Mouse (Mus musculus): ENCODE measurements at regions not wholly inside any gene's neighbourhood (a gene's known extent, or its start where the extent isn't known, plus 50 kb on each side); places are given as distances from the start of the nearest gene placed in this dataset.

DNA sequence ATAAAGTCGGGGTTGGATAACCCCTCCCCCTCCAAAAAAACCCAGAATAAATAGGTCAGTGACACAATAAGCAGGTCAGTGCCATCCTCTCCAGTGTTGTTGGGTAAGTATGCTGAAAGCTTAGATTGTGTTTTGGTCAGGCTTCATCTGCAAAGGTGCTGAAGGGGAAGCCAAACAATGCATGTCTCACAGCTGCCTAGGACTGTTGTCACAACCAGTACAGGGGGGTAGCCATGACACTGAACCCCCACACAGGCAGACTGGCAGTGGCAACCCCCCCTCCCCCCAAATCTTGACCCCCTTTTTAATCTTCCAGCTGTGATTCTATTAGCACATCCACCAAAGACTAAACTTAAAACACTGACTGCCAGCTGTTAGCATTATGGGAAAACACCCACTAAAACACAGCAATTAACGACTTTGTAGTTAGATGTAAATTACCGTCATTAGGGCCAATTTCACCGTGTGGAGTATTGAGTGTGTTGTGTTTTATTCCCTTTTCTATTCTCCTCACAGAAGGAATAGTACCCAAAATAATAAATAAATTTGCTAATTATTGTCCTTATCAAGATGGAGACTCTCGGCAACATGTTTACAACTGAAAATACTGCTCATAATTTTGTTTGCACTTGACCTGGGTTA, 105.5 kb upstream of the Ufm1 start:
- DNase-seq (ENCODE audit: low spot score in 2 of 2) = no peak

DNA sequence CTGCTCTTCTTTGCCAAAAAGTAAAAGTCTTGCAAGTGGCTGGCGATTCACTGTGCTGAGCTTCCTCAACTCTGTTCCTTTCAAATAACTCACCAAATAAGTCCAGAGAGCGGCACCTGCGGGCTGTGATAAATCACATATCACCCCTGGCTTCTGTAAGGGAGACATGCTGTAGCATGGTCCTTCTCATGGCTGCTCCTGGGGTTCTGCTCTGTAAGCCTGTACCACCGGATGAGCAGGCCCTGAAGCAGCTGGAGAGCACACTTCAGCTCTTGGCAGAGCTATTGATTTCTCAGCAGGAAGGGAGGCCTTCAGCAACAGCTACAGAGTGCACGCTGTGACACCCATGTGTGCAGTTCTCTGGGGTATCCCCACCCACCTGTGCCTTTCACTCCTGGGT, 101.5 kb upstream of the Ufm1 start:
- no peak for DNase-seq (ENCODE audit: low spot score in 2 of 2)

DNA sequence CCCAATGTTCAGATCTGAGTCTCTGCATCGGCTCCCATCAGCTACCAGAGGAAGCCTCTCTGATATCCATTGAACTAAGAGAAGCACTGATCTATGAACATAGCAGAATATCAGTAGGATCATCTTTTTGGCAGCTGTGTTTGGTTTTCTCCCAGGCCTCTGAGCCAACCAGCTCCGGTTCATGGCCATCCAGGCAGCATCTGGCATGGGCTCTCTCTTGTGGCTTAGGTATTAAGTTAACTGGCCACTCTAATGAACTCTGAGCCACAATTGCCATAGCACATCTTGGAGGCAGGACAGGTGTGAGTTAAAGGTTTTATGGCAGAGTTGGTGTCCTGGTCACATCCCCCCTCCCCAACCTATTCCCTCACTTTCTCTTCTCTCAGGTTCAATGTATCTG, 90.2 kb upstream of the Ufm1 start:
- DNase-seq (ENCODE audit: low spot score in 2 of 2) = no peak

DNA sequence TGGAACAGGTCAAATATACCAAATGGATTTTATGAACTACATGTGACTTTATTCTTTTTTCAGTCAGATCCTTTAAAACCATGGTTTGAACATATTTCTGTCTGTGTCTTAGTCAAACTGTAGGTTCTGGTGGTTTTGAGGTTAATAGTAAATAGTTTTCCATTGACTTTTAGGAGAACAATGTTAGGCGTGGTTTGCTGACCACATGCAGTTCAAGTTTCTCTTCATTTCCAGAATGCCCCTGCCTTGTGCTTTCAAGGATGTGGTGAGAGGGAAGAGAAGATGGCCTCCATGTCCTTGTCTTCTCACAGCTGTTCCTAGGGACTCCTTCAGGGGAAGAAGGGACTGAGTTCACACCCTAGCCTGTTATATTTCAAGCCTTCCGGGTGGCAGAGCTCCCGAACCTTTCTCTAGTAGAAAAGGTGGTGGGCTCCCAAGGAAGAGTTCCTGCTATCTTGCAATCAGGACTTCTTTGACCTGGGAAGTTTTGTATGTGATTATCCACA, 76.1 kb upstream of the Ufm1 start:
- DNase-seq (ENCODE audit: low spot score in 2 of 2) = no peak

DNA sequence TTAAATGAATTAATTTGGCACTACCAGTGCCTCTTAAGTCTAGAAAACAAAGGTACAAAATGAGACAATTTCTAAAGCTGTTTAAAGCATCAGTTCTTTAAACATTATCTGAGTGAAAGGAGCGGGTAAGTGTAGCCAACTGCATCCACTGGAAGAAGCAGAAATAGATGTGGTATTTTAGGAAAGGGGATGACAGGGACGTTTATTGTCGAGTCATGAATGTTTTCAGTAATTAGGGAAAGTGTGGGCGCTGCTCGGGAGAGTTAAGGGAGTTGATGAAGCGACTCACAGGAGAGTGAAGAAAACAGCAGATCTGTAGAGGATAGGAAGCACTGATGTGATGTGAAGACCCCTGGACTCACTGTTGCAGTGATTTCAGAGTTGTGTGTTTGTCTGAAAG, 68.1 kb upstream of the Ufm1 start:
- DNase-seq (ENCODE audit: low spot score in 2 of 2) = no peak

DNA sequence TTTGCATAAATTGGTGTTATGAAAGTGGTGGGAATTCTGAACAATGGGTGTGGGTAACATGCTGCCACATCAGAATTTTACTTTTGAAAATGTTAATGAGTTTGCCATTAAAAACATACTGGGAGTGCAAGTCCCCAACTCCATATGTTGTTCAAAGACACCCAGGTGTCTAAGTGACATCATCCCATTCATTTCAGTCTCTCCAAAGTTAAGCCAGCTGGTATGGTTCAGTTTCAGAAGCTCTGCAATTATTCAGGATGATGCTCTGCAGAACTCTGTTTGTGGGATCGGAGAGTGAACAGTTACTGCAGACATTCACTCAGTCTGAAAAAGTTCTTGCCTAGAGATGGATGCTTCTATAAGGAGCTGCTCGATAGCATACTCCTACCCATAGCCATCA, 56.3 kb upstream of the Ufm1 start:
- no peak for DNase-seq (ENCODE audit: low spot score in 2 of 2)

DNA sequence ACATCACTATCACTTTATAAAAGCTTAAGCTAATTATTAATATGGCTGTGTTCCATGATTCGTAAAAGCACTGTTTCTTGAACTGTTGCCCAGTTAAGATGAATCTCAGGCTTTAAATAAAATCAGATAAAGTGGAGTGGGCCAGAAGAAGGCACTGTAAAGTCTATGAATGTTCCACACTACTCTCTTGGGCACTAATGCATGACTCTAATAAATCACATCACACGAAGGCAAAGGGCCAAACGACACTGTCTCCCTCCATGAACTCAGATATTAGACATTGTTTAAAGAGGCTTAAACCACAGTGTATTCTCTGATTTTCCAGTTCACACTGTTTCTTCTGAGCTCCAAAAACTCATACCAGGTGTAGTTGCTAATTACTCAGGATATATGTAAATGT, 55.9 kb upstream of the Ufm1 start:
- DNase-seq (ENCODE audit: low spot score in 2 of 2) = no peak

DNA sequence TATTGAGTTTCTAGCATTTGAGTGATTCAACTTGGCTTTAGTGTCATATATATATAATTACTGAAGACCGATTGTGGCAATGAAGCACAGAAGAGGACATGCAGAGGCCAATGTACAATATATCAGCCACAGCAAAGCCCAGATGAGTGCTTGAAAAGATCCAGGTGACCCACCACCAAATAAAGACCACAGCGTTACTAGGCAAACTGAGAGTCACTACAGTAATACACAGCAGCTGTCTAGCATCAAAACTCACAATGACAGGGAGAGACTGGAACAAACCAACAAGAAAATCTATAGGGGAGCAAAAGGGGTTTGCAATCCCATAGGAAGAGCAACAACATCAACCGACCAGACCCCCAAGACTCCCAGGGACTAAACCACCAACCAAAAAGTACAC, 54.3 kb upstream of the Ufm1 start:
- DNase-seq (ENCODE audit: low spot score in 2 of 2) = no peak

DNA sequence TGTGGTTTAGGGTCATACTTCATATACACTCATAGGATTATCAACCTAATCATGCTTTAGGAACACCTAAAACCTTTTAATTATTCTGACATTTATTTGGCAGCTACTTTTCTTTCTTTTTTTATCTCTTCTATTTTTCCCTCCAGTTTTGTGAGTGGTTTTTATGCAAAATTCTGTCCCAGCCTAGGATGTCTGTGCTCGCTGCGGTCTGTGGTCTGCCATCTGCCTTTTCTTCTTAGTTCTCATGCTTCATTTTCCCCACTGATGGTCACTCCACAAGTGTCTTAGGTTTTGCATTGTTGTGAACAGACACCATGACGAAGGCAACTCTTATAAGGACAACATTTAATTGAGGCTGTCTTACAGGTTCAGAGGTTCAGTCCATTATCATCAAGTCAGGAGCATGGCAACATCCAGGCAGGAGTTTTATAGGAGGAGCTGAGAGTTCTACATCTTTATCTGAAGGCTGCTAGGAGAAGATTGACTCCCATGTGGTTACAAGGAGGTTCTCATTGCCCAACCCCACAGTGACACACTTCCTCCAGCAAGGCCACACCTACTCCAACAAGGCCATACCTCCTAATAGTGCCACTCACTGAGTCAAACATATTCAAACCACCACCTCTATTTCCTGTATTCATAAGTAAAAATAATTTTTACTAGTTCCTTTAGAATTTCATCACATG, 50.5 kb upstream of the Ufm1 start:
- DNase-seq (ENCODE audit: low spot score in 2 of 2) = no peak
